Mouse (Mus musculus) kidney, adult 2 months (tissue): ENCODE data around the gene Nfatc3.

Experiments used
- CTCF ChIP-seq: fragments of 200-500 bp; conservative IDR thresholded peaks from 2 replicates; pipeline ENCODE4 v1.5.1; 2011; ENCODE audit warnings: low read depth, mild to moderate bottlenecking, control low read depth, low read length, moderate library complexity, mixed read lengths; ENCODE audit not compliant: insufficient read depth, insufficient read length
- POLR2A ChIP-seq: fragments of 200-500 bp; IDR thresholded peaks from one replicate; pipeline ENCODE4 v1.6.1; 2011; ENCODE audit warnings: low read depth, low read length, control low read depth

GRCm38 (mm10) chr8:106108729-106109128 lies 50.1 kb downstream of the Nfatc3 start:
- no peak for TF ChIP-seq POLR2A
- no peak for TF ChIP-seq CTCF
